Mouse (Mus musculus): ENCODE measurements at regions not wholly inside any gene's neighbourhood (a gene's known extent, or its start where the extent isn't known, plus 50 kb on each side); places are given as distances from the start of the nearest gene placed in this dataset.
A peak's percentile ranks its signal among the peaks of the same experiment; 100 is the strongest.

DNA sequence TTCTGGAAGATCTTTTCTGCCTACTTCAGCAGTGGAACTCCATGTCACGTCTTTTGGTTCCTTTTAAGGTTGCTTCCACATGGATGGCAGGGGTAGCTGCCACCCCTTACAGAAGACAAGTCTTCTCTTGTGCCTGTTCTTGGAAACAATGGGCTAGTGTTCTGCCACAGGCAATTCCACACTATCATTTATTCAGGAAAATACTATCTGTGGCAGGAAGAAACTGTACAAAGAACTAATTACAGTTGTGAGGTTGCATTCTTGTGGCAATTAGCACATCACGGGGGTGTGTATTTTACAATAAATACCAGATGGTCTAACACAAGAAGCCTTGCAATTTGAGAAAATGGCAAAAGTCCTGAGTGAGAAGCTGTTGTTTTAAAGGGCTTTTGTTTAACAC, 489.8 kb downstream of the Ccdc50 start:
- no peak for DNase-seq (ENCODE audit: low read depth, low spot score)

DNA sequence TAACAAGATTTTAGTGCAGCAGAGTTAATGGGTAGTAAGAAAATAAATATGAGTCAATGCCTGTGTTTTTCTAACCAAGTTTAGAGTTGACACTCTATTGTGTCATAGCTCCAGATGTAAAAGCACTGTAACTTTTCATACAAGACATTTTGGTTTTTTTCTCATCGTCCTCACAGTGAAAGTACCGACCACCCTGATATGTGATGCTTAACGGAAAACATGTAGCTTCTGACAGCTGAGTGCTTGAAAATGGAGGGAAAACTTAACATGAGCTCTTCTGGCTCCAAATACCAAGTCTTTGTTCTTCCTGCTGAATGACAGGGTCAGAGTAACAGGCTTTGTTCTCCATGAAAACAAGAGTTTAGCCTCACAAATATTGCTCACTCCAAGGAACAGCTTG, 490.3 kb downstream of the Ccdc50 start:
- DNase-seq (ENCODE audit: low read depth, low spot score): no peak

DNA sequence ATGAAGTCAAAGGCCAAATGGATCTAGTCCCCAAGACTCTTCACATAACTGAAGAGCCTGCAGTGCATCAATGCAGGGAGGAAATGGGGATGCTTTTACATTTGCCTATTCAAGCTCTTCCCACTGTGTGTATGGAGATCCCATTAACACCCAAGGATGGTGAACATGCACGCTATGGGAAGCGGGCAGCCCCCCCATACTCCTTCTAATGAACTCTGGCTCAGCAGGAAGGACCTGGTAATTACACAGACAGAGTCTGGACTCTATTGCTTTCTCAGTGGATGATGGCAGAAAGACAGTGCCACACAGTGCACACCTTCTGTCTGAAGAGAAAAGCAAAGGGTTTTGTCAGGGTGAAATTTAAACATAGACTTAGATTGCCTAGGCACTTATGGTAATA, 495.7 kb downstream of the Ccdc50 start:
- DNase-seq (ENCODE audit: low read depth, low spot score): no peak

DNA sequence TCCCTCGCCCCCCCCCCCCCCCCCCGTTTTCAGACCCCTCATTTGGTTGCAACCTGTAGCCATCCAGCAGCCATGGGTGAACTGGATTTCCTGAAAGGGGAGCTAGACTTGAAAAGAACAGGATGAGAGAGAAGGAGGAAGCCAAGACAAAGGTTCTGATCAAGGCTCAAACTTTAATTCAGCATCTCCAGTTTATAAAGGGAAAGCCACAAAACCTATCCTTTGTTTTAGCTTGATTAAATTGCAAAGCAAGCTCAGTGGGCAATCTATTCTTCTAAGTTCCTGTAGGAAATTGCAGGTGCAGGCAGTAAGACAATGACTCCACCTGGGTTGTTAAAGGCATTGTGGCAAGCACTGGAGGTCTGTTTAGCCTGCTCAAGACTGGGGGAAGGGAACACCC, 517.4 kb downstream of the Ccdc50 start:
- peak; percentile 79 for DNase-seq (ENCODE audit: low read depth, low spot score)

DNA sequence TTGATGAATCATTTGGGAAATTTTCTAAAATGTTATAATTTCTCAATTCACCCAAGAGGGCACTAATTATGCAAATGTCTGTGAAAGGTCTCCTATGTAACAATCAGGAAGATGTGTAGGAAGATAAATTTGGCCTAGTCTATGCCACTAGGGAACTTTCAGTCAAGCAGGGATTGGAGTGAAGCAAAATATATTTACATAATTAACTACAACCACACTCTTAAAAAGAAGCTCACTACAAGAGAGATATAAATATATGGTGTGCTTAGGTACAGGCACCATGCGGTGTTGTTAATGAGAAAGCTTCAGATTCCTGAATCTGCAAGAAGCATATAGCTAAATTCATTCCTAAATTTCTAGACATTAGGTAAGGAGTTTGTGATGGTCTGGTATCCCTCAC, 526.8 kb downstream of the Ccdc50 start:
- no peak for DNase-seq (ENCODE audit: low read depth, low spot score)

DNA sequence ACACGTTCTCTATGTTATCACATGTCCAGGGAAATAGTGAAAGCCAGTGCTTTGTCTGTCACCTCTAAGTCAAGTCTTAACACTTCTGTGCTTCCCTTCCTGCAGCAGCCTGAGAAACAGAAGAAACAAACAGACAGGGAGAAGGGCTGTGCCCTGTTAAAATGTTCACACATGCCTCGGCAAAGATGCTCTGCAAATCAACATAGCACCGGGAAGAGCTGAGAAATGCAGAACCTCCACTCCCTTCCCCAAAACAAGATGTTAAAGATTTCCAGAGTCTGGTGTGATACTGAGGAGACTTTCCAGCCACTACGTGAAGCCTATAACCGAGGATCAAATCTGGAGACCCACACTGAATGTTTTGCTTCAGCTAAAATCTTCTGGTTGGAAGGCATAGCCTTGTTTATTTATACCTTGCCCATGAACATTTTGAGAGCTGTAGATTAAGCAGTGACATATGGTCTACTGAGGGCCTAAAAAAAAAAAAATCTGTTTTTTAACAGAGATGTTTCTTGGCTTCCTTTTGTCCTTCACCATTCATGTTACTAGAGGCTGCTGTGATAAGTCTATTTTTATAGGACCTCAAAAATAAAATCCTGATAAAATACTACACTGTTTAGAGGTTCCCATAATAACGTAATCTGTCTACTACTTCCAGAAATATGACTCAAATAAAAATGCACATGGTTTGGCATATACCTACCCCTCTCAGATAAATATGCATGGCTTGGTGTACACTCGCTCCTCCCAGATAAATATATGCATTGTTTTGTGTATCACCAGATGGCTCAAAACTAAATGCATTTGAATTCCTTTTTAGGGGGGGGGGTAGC, 537.1 kb downstream of the Ccdc50 start:
- no peak for DNase-seq (ENCODE audit: low read depth, low spot score)

DNA sequence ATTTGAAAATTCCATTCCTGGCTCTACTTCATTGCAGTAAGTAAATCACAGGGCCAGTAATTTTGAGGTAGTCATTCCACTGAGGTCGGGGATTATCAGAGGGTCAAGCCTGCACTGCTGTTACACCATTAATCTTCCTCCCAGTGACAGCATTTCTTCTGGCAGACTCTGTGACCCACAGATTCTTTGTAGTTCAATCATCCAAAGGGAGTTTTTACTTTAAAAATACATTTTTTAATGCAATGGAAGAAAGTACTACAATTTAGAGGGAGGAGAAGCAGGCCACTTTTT, 537.6 kb downstream of the Ccdc50 start:
- no peak for DNase-seq (ENCODE audit: low read depth, low spot score)

DNA sequence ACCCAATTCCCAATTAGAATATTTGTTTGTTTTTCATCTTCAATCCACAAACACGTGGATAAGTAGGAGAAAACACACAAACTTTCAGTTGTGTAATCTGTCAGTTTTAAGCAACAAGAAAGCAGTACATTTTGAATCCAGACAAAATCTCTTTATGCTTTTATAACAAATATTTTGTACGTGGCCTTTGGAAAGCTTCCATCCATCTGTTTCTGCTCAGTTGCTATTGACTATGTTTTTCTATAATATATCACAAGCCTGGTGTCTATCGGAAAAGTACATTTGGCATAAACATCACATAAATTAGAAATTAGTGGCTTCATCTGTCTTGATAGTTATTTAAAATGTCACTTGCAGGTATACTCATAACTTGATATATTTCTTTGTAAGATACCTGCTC, 560.6 kb downstream of the Ccdc50 start:
- DNase-seq (ENCODE audit: low read depth, low spot score): no peak

DNA sequence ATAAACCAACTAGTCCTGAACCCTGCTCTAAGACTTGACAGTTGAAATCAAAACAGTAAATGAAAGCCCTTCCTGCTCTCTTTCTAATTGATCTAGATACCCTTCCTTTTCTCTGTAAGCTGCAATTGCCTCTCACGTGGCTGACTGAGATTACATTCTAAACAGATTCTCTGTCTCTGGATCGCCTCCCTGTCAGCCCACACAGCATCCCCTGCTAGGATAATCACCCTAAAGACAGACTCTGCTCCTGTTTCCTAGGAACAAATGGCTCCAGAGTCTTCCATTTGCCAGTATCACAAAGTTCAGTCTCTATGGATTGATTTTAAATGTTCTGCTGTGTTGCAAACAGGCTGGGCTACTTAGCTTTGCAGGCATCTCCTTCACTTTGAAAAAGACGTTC, 561.1 kb downstream of the Ccdc50 start:
- no peak for DNase-seq (ENCODE audit: low read depth, low spot score)

DNA sequence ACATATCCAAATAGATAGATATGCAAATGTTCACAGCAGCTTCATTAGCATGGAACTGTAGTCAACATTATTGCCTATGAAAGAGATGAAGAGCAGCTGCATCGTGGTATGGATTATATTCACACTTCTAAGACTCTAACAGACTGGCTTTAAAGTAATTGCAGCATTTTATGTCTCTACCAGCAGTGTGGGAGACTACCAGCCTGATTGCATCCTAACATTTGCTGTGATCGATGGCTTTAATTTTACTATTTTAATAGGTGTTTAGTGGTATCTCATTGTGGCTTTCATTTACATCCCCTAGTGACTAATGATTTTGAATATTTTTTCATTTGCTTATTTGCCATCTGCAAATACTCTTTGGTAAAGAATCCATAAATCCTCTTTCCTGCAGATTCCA, 574.1 kb downstream of the Ccdc50 start:
- DNase-seq (ENCODE audit: low read depth, low spot score): no peak

DNA sequence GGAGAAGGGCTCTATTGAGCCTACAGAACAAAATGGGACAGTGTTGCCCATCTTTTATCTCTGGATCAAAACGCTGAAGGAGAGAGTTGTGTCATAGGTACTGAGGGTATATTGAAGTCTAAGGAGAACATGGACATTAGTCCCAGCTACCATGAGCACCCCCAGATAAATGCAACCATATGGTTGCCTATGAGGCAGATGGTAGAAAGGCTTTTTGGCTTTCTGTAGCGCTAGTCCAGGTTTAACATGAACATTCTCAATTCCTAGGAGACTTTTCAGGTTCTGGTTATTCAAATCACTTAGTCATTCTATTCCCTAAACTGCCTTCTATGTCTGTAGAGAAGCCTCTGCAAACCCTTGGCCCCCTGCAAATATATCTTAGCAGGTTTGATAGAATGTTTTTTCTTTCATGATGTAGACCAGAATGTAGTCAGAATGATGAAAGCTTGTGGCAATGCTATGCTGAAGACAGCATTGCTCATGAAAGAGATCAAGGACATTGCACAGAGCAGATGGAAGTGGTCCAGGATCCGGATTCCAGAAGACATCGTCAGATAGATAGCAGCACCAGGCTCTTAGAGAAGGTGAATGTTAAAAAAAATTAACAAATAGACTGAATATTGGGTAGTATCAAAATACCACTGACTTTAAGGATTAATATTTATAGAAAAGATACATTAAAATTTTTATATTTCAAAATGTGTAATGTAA, 590.2 kb downstream of the Ccdc50 start:
- DNase-seq (ENCODE audit: low read depth, low spot score): no peak

DNA sequence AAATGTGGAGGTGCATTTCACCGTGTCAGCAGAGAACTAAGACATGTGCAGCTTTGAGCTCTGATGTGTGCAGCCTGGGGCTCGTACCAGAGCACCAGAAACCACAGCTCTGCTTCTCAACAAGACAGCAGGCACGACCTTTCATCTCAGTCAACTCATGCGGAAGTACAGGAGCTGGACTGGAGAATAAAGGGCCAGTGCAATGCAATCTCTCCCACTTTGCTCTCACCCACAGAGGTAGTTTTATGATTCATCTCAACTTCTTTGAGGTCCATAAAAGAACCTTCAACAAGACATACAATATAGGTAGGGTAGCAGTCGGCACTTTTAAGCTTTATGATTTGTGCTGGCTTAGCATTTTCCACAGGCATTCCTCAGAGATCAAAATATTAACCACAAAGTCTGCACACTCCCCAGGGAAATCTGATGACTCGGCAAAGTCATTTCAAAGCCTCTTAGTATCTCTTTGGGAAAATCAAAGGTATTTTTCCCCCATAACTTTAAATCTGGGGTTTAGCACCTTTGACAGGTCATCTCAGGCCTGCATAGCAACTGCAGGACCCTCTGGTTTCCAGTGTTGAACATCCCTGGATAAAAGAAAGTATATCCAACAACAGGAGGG, 626.7 kb downstream of the Ccdc50 start:
- no peak for DNase-seq (ENCODE audit: low read depth, low spot score)

DNA sequence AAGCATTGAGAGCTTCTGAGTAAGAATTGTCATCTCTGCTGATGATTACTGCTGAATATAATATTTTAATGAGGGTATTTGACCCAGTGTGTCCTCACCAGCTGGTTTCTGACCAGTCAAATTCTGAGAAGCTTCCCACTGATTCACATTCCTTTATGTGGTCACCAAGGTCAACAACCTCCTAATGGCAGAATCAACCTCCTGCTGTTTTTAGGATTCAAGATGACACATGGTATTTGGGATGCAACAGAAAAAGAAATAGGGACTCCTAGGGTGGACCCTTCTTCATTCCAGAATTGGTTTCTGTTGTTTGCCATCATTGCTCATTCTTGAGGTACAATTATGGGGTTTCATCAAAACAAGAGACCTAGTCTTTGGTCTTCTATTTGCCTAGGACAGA, 629.6 kb downstream of the Ccdc50 start:
- peak; percentile 36 for DNase-seq (ENCODE audit: low read depth, low spot score)

DNA sequence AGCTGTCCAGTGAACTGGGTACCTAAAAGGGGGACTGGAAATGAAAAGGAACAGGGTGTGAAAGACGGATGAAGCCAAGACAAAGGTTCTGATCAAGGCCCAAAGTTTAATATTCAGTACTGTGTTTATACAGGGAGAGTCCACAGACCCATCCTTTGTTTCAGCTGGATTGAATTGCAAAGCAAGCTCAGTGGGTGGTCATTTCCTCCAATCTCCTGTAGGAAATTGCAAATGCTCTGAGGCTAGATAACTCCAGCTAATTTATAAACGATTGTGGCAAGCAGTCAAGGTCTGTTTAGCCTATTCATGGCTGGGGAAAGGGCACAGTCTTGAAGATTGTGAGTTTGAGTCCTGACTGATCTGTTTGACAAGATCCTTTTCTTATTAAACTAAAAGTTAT, 650.3 kb downstream of the Ccdc50 start:
- peak; percentile 65 for DNase-seq (ENCODE audit: low read depth, low spot score)

DNA sequence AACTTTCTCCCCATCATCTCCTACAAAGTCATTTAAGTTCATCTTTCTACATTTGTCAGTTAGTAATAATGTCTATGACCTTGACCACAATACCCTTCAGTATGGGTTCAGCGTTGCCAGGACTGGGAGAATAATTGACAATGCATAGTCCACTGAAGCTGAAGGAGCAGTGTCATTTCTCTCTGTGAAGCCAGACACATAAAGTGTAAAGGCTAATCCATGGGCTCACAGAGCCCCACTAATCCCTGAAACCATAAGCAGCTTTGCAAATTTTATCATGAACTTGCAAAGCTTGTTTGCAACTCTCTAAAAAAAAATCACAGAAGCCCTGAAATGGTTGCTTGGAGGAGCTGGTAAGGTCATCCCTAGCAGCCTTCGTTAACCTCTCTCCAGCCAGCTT, 654.4 kb downstream of the Ccdc50 start:
- DNase-seq (ENCODE audit: low read depth, low spot score): no peak

DNA sequence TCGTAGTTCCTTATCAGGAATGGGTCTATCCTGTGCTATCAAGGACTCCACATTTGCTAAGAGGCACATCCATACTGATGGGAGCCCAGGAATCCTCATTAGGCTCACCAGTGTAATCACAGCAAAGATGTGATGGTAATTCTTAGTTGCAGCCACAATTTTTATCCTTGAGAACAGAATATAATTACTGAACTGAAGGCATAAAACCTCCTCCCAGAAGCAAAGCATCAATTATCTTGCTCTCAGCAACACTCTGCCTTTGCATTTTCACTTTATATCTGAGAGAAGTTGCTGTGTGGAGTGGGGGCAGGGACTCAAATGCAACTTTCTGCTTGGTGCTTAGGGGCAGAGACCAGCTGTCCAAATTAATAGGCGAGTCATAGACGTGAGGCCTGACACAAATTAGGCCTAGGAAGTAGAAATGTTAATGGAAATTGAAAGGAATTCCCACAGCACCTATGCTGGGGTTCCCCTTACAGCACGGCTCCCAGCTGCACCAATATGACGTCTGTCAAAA, 676.2 kb downstream of the Ccdc50 start:
- DNase-seq (ENCODE audit: low read depth, low spot score): no peak

DNA sequence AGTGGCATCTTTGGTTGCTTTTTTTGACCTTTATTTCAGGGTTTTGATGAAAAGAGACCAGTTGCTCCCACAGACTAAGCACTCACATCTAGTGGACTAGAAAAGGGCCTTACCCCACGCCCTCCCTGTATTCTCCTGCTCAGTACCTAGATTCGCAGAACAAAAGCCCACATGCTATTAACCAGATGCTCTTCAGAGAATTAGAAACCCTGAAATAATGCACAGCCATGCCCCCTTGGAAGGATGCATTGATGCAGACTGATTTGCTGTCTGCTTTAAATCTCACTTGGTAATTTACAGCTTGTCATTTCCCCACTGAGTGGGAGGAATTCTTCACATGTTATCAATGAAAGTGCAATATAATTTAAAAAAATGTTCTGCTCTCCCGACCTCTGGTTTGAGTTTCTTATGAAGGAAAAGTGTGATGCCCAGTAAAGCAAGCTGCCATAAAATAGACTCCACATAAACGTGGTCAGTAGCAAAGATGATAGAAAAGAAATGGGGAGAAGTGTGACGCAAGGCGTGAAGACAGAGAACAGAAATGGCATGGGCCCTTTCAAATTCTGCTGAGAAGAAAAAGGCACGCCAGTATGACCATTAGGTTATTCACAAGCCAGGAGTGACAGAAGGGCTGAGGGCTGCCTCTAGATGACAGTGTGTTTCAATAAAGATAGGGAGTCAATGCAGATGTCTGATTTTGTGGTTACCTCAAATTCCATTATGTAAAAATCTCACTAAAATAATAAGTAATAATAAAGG, 669.8 kb downstream of the Fgf12 start:
- no peak for DNase-seq (ENCODE audit: low read depth, low spot score)

DNA sequence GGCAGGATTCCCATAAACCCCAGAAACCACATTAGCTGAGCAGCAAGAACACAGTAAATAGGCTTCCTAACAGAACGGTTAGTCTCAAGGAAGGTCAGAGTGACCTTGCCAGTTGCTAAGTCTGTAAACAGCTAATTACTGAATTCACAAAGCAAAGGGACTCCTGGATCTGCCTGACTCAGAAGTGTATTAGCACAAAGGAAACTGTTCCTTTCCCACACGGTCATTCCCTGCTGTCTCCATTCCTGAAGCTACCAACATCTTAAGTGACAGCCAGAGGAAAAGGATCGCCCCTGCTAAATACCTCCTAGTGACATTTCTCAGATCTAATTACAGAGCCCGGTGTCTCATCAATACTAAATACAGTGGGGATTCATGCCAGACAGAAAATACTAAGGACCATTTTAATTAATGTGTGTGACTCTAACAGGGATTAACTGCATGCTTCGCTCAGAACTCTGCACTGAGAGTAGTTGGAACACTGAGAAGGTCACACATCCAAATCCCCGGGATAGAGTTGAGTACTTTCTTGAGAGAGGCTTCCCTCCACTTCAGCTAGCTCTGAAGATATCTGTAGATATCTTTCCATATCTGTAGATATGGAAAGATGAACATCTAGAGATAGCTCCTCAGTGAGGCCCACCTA, 663.3 kb downstream of the Fgf12 start:
- peak; percentile 8 for DNase-seq (ENCODE audit: low read depth, low spot score)

DNA sequence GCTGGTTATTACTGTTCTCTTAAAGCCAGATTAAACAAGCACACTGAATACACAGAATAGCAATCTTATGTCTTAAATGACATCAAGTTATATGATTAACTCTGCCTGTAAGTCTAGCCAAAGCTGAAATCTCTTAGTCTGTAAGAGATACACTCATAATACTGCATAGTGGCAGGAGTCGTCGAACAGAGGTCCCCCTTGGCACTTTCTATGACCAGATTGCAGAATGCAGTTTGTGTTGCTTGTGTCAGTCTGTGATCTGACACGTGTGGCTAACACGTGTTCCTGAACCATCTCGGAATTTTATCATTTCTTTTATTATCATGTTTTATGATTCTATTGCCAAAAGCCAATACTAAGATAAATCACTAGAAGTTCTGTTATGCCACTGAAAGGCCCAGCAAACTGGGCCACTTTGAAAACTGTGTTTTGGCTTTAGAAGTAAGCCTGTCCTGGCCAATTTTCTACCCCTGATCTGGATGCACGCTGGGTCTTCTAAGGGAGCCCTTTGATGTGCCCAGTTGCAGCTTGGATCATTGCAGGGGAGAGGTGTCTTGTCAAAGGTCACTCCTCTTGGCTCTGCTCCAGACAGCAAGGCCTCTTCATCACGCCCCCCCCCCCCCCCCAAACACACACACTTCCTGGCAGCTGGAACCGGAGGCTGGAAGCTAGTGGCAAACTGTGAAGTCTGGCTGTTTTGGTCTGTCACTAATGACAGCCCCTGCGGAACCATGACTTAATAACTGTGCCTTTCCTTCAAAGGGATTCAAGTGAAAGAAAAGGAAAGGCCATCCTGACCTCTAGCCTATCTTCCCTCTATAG, 648.4 kb downstream of the Fgf12 start:
- DNase-seq (ENCODE audit: low read depth, low spot score): no peak

DNA sequence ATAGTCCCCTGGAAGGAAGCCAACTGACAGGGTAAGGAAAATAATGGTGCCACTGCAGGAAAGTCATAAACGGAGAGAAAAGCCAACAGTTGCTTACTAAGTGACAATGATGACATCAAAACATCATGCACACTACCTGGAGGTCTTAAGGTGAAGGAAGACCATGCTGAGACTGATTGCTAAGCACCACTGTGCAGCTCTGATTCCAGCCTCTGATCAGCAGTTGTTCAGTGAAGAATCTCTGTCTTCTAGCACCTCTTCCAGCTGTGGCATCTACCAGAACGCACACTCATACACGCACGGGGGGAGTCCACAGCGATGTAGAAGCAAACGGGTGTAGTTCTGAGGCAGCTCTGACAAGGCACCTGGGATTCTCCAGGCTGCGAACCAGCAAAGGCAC, 647.8 kb downstream of the Fgf12 start:
- no peak for DNase-seq (ENCODE audit: low read depth, low spot score)

DNA sequence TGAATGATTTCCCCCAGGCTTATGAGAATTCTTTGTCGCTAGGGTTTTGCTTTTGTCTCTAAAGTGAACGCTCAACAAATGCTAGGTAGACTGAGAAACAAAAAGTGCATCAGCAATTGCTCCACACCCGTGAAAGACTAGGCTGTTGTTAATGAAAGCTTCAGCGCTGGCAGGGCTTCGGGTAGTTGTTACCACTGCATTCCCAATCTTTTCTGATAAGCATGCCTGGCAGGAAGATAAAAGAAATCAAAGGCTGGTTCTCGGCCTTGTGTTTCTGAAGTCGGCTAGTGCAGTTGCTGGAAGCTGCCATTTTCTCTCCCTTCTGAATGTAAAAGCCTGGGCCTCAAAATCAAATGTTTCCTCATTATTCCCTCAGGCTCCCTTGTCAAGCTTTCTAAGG, 647.0 kb downstream of the Fgf12 start:
- DNase-seq (ENCODE audit: low read depth, low spot score): no peak

Measured in ES-CJ7 (cell line).